Mouse (Mus musculus): Measurements from ENCODE around the gene Cmss1.

Cmss1 gene

GRCm38 (mm10) chr16:57301512-57302115 lies 305.1 kb downstream of the Cmss1 start:
- DNase-seq (ENCODE audit: low spot score in 2 of 2), result no peak

- no peak for DNase-seq (ENCODE audit: low spot score in 2 of 2)
Observed at GRCm38 (mm10) chr16:57295216-57295934, 311.3 kb downstream of the Cmss1 start.

- no peak for DNase-seq (ENCODE audit: low spot score in 2 of 2)
Observed at GRCm38 (mm10) chr16:57292765-57293164, 313.9 kb downstream of the Cmss1 start, which contains the start of gene Tmem30c. Gene Tmem30c, minus strand, starts transcription at chr16:57292865.

GRCm38 (mm10) chr16:57292296-57292695 lies 314.4 kb downstream of the Cmss1 start:
- no peak for DNase-seq (ENCODE audit: low spot score in 2 of 2)

- DNase-seq (ENCODE audit: low spot score in 2 of 2), result no peak
Observed at GRCm38 (mm10) chr16:57291696-57292095, 315.0 kb downstream of the Cmss1 start.

GRCm38 (mm10) chr16:57281417-57281816 lies 325.2 kb downstream of the Cmss1 start:
- DNase-seq (ENCODE audit: low spot score in 2 of 2), result no peak

- DNase-seq (ENCODE audit: low spot score in 2 of 2), result no peak
Observed at GRCm38 (mm10) chr16:57280221-57281217, 326.1 kb downstream of the Cmss1 start.

- no peak for DNase-seq (ENCODE audit: low spot score in 2 of 2)
Observed at GRCm38 (mm10) chr16:57278976-57279626, 327.6 kb downstream of the Cmss1 start.

GRCm38 (mm10) chr16:57269751-57270150 lies 336.9 kb downstream of the Cmss1 start:
- DNase-seq (ENCODE audit: low spot score in 2 of 2), result no peak

GRCm38 (mm10) chr16:57268058-57268841 lies 338.4 kb downstream of the Cmss1 start:
- no peak for DNase-seq (ENCODE audit: low spot score in 2 of 2)

GRCm38 (mm10) chr16:57267068-57267467 lies 339.6 kb downstream of the Cmss1 start:
- DNase-seq (ENCODE audit: low spot score in 2 of 2), result no peak

- no peak for DNase-seq (ENCODE audit: low spot score in 2 of 2)
Observed at GRCm38 (mm10) chr16:57260152-57260551, 346.5 kb downstream of the Cmss1 start.

GRCm38 (mm10) chr16:57259356-57260083 lies 347.1 kb downstream of the Cmss1 start:
- DNase-seq (ENCODE audit: low spot score in 2 of 2), result no peak
